Mouse (Mus musculus) lung, postnatal 25 days (tissue): ENCODE data around the gene Shisa4.

Source experiments
- DNase-seq: peaks from one replicate; pipeline ENCODE4 v3.0.0; 2022; ENCODE audit warnings: low spot score

Gene Shisa4

GRCm38 (mm10) chr1:135374868-135375581, at the start of gene Shisa4:
Gene Shisa4, minus strand, starts transcription at chr1:135375237.
- peak; percentile 37 for DNase-seq

- no peak for DNase-seq
Measured at GRCm38 (mm10) chr1:135422772-135423171, 47.7 kb upstream of the Shisa4 start.

- DNase-seq: peak; percentile 28
Measured at GRCm38 (mm10) chr1:135413996-135414395, 39.0 kb upstream of the Shisa4 start.

- DNase-seq: no peak
Measured at GRCm38 (mm10) chr1:135412130-135412529, 37.1 kb upstream of the Shisa4 start.

- peak; percentile 81 for DNase-seq
Measured at GRCm38 (mm10) chr1:135410967-135411366, 35.9 kb upstream of the Shisa4 start.

- no peak for DNase-seq
Measured at GRCm38 (mm10) chr1:135408973-135409372, 33.9 kb upstream of the Shisa4 start.

- no peak for DNase-seq
Measured at GRCm38 (mm10) chr1:135405356-135405755, 30.3 kb upstream of the Shisa4 start.

- no peak for DNase-seq
Measured at GRCm38 (mm10) chr1:135401452-135402110, 26.5 kb upstream of the Shisa4 start.

- DNase-seq: no peak
Measured at GRCm38 (mm10) chr1:135399466-135399865, 24.4 kb upstream of the Shisa4 start.

DNA sequence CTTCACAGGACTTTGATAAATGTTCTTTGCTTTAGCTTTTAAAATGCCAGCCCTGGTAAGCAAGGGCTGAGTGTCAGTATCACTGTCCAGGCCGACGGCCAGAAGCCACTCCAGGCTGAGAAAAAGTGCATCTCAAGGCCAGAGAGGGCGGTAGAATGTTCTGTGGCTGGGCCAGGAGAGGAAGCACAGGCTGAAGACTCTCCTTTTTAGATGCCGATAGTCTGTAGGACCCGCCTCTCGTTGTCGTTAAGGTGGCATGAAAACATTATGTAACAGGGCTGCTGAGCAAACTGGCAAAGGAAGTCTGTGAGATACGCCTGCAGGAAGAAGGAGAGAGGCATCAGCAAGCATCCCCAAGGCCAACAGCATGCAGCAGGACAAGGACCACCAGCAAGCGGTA, 10.1 kb upstream of the Shisa4 start:
- no peak for DNase-seq

DNA sequence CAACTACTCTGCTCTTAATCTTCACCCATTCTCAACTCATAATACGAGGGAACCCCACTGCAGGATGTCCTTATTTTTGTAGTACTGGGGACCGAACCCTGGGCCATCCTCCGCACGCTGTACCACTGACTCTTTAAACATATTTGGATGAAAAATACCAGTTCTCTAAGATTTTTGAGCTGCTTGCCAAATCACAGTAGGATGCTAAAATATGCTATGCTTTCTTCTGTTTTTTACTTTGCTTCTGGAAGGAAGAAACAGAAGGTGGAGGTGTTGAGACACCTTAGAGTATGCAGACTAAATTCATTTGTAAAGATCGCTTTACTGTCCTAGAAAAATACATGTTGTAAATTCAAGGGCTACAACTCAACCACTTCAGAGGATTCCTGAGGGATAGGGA, 9.1 kb upstream of the Shisa4 start:
- DNase-seq: no peak

- peak; percentile 19 for DNase-seq
Measured at GRCm38 (mm10) chr1:135381560-135381959, 6.5 kb upstream of the Shisa4 start.

- no peak for DNase-seq
Measured at GRCm38 (mm10) chr1:135380071-135380991, 5.3 kb upstream of the Shisa4 start.

- no peak for DNase-seq
Measured at GRCm38 (mm10) chr1:135379048-135379447, 4.0 kb upstream of the Shisa4 start.

DNA sequence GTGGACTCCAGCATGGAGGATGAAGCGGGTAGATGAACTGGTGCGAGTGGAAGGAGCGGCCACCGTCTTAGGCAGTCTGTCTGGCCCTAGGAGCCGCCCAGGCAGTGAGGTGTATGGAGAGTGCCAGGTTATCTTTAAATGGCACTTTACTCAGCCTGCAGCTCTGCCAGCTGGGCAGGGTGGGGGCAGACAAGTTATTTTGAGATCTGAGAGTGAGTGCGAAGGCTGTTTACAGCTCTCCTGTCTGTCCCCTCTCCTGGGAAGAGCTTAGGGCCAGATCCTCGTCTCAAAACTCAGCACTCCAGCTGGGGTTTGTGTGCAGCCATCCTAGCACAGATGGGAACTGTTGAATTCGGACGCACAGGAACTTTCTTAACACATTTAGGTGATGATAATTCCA, 3.5 kb upstream of the Shisa4 start:
- no peak for DNase-seq

DNA sequence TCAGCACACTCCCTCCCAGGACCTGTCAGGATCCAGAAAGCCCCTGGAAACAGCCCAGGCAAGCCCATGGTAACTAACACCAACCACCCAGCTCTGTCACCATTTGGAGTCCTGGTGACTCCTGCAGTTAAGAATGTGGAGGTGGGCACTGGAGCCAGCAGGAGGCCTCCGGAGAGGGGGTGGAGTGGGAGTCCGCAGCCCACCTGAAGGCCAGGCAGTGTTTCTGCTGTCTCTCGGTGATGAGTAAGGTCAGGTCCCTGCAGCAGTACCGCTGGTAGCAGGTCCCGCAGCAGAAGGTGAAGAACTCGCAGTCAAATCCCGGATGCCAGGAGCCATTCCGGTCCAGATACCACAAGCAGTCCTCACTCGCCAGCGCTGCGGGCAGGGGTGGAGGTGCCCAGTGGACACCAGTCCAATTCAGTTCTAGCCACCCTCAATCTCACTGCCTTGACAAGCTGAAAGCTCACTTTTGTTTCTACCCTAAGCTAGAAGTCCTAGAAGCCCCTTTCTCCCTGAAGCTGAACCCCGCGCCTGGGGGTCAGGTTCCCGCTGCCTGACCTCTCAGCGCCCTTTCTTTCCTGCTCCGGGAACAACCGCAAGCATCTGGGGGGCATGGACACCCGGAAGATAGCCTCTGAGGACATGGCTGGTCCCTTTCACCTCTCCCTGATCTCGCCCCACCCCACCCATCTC, 716 bp downstream of the Shisa4 start:
- DNase-seq: no peak

- no peak for DNase-seq
Measured at GRCm38 (mm10) chr1:135373171-135373677, 1.8 kb downstream of the Shisa4 start.

DNA sequence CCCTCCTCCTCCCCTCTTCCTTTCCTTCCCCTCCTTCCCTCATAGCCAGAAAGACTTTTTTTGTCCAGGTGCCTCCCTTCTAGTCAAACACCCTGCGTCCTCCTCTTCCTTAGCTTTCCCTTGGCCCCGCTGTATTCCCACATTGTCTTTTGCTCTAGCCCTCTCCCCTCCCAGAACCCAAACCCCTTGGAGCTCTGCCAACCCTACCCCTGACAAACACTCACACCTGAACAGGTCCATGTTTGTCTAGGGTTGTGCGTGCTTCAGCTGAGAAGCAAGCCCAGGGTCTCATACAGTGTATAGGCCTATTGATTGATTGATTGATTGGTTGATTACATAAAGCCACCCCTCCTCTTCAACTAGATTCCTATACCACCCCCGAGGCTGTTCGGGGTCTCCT, 5.6 kb downstream of the Shisa4 start:
- no peak for DNase-seq

- peak; percentile 71 for DNase-seq
Measured at GRCm38 (mm10) chr1:135368982-135369381, 6.1 kb downstream of the Shisa4 start.

DNA sequence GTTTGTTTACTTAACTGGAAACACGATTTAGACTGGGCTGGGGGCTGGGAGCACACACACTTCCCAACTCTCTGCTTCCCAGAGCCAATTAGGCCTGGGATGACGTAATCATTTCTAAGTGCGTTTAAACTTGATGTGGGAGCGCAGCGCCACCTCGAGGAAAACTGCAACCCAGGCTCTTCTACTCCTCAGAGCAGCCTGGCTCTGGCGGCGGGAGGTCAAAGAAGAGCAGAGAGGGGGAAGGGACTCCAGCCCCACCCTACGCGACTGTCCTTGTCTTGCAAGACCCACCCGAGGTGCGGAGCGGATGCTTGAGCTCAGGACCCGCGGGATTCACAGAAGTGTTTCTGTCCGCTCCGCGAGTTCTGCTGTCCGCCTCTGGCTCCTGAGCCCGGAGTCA, 6.8 kb downstream of the Shisa4 start:
- peak; percentile 90 for DNase-seq

DNA sequence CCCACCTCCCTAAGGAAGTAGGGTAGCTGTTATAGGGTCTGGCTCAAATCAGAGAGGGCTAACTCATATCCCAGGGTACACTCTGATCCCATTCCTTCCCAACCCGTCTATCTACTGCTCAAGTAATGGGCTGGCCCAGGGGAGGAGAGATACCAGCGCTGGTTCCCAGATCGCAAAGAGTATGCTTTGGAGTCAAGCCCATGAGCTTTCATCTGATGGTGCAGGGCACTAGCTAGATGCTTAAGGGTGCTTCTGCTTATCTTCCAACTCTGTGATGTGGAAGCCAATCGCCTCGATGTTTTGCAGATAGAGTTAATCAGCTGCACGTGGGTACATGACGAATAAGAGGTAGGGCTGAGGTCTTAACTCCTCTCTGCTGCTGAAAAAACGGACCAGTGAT, 7.4 kb downstream of the Shisa4 start:
- no peak for DNase-seq

DNA sequence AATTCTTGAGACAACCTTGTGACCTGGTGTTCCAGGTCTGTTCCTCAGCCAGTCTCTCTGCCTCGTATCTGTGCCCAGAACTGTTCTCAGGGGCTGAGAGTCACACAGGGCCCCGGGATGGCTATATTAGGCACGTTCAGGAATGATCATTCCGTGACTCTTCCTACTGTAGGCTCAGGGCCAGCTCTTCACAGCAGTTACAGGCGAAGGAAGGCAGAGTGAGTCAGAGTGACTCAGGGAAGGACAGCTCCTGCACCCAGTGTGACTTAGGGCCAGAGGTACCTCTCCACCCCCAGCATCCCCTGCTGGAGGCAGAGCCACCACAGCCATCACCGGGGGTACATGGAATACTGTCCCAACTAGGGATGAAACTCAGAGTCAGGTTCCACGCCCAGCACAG, 8.0 kb downstream of the Shisa4 start:
- DNase-seq: no peak
